Mouse (Mus musculus): ENCODE measurements at regions not wholly inside any gene's neighbourhood (a gene's known extent, or its start where the extent isn't known, plus 50 kb on each side); places are given as distances from the start of the nearest gene placed in this dataset.

DNA sequence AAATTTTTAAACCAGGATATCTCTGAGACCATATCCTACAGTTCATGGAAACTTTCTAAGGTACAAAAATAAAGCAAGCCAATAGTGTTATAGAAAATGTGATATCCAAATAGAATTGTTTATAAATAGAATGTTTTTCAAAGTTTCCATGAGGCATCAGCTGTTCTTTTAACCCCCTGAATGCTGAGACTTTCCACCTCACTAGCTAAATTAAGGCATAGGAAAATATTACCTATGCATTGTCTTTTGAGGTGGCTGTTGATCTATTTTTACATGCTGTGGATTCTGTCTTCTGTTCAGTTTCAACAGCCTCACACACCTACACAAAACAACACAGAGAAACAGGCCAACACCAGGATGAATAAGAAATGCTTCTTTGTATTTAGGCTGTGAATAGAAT lies 265.6 kb downstream of the Kcnj2 start:
- TF ChIP-seq EP300 (IDR thresholded peaks at IDR 0.05; ENCODE audit: low read depth) (no peak), CTCF (IDR thresholded peaks at IDR 0.05; ENCODE audit: low read depth) (no peak)
